Mouse (Mus musculus) liver, postnatal 0 days (tissue): Measurements from ENCODE around the gene Atp6v0a2. TPM values are rescaled to one million over a fixed set of nuclear protein-coding genes. Genes with fewer than 3 reads are reported as not detected.

Experiments used
- ATAC-seq: fragments of 200-750 bp; cut with Nextera tagmentation; 2 replicates; pipeline ENCODE4 v1.8.0; 2017; ENCODE audit warnings: mild to moderate bottlenecking, moderate library complexity
- DNase-seq: peaks from one replicate; pipeline ENCODE4 v3.0.0-alpha.2; 2016
- H3K27ac ChIP-seq: fragments of 300-500 bp; sonication (generic); 2 replicates; pipeline ENCODE4 v1.5.1; 2014; ENCODE audit warnings: antibody characterized with exemption, moderate library complexity, mild to moderate bottlenecking, low read depth
- H3K27me3 ChIP-seq: fragments of 300-500 bp; sonication (generic); 2 replicates; pipeline ENCODE4 v1.6.1; 2014; ENCODE audit warnings: low read length, control low read depth, mixed read lengths; ENCODE audit not compliant: insufficient read depth
- H3K36me3 ChIP-seq: fragments of 300-500 bp; sonication (generic); replicated peaks from 2 replicates; pipeline ENCODE4 v1.6.1; 2014; ENCODE audit warnings: mild to moderate bottlenecking, control low read depth, low read length, moderate library complexity, mixed read lengths; ENCODE audit not compliant: insufficient read depth
- H3K4me1 ChIP-seq: fragments of 300-500 bp; sonication (generic); 2 replicates; pipeline ENCODE4 v1.6.1; 2014; ENCODE audit warnings: antibody characterized with exemption, mild to moderate bottlenecking, control low read depth; ENCODE audit not compliant: insufficient read depth
- H3K4me2 ChIP-seq: fragments of 300-500 bp; sonication (generic); 2 replicates; pipeline ENCODE4 v1.6.1; 2014; ENCODE audit warnings: low read depth, mild to moderate bottlenecking, low read length, moderate library complexity, mixed read lengths
- H3K4me3 ChIP-seq: fragments of 300-500 bp; sonication (generic); 2 replicates; pipeline ENCODE4 v1.5.1; 2014; ENCODE audit warnings: low read depth, low read length
- H3K9ac ChIP-seq: fragments of 300-500 bp; sonication (generic); replicated peaks from 2 replicates; pipeline ENCODE4 v1.6.1; 2014; ENCODE audit warnings: mild to moderate bottlenecking, moderate library complexity
- H3K9me3 ChIP-seq: fragments of 300-500 bp; sonication (generic); 2 replicates; pipeline ENCODE4 v1.6.1; 2016; ENCODE audit warnings: mild to moderate bottlenecking, control low read depth, low read length, mixed read lengths
- CTCF ChIP-seq: sonication (generic); IDR thresholded peaks from 2 replicates; pipeline ENCODE4 v1.5.1; 2016; ENCODE audit warnings: antibody characterized with exemption, low read depth
- EP300 ChIP-seq: IDR thresholded peaks from 2 replicates; pipeline ENCODE4 v1.6.1; 2016; ENCODE audit warnings: antibody characterized with exemption, low read depth, mild to moderate bottlenecking
- WGBS: fragments of 180-500 bp; shearing (Covaris S2); extraction: QIAGEN DNeasy Blood & Tissue Kit; methylation state at CpG from one replicate; pipeline ENCODE4 v1.1.7; 2014; ENCODE audit not compliant: insufficient replicate concordance; 5-methylcytosine and 5-hydroxymethylcytosine counted together
- polyA plus RNA-seq: library from polyadenylated mRNA; unstranded; fragments of >200 nt; fragmentation: Nextera tagmentation; extraction: Ambion mirVana; gene quantifications from 2 replicates; pipeline ENCODE4 v1.2.1, GENCODE M21; 2015

The Atp6v0a2 gene
- polyA plus RNA-seq, 1 experiment from 2014 or later: 12.4 TPM

DNA sequence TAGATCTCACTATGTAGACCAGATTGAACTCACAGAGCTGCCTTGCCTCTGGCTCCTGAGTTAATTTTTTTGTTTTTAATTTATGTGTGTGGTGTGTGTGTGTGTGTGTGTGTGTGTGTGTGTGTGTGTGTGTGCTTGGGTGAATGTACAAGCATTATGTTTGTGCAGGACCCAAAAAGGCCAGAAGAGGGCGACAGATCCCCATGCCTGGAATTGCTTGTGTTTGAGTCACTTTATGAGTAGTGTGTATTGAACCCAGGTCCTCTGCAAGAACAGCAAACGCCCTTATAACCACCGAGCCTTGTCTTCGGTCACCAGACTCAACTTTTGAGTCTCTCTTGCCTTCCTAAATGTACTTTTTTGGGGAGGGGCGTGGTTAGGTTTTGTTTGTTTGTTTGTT is 26.0 kb upstream of the Atp6v0a2 start:
- DNase-seq (peak; percentile 74), ATAC-seq (no peak)
- 55% methylated on average over 5 of the region's 5 CpGs for WGBS
- H3K9me3 ChIP-seq: no peaks in the 10 kb centered on the region
- H3K4me2 ChIP-seq: no peak overlapping the region
- no peaks in the 10 kb centered on the region for H3K27me3 ChIP-seq
- H3K4me3 ChIP-seq: no peak overlapping the region
- no peak overlapping the region for H3K9ac ChIP-seq
- peak; percentile 80 for TF ChIP-seq CTCF
- no peak for TF ChIP-seq EP300
- no peak overlapping the region for H3K27ac ChIP-seq
- H3K36me3 ChIP-seq: no peaks in the 10 kb centered on the region
- H3K4me1 ChIP-seq: peaks cover 10% of the 10 kb centered on the region

GRCm38 (mm10) chr5:124604296-124604695 is 24.1 kb upstream of the Atp6v0a2 start:
- ATAC-seq (peak; percentile 55), DNase-seq (no peak)
- H3K9me3 ChIP-seq: no peaks in the 10 kb centered on the region
- H3K27ac ChIP-seq: no peak overlapping the region
- 66% methylated on average over 4 of the region's 4 CpGs for WGBS
- H3K4me3 ChIP-seq: no peak overlapping the region
- H3K4me2 ChIP-seq: no peak overlapping the region
- no peaks in the 10 kb centered on the region for H3K36me3 ChIP-seq
- H3K4me1 ChIP-seq: 0 out of 2 replicates have a peak, but pooled peaks cover 4% of the 10 kb centered on the region
- no peaks in the 10 kb centered on the region for H3K27me3 ChIP-seq
- no peak for TF ChIP-seq EP300
- no peak overlapping the region for H3K9ac ChIP-seq

- H3K4me3 ChIP-seq: no peak overlapping the region
- H3K27me3 ChIP-seq: no peaks in the 10 kb centered on the region
- 61% methylated on average over 17 of the region's 17 CpGs for WGBS
- no peaks in the 10 kb centered on the region for H3K36me3 ChIP-seq
- H3K4me2 ChIP-seq: no peak overlapping the region
- TF ChIP-seq CTCF (no peak), EP300 (no peak)
- no peaks in the 10 kb centered on the region for H3K9me3 ChIP-seq
- peak; percentile 25 for DNase-seq
- H3K9ac ChIP-seq: no peak overlapping the region
- H3K4me1 ChIP-seq: 0 out of 2 replicates have a peak, but pooled peaks cover 4% of the 10 kb centered on the region
- ATAC-seq: peak; percentile 78
- 0 out of 2 replicates have a peak overlapping the region, but pooled peaks have one; percentile 39 for H3K27ac ChIP-seq
These were observed 23.2 kb upstream of the Atp6v0a2 start for GRCm38 (mm10) chr5:124605041-124605622.

DNA sequence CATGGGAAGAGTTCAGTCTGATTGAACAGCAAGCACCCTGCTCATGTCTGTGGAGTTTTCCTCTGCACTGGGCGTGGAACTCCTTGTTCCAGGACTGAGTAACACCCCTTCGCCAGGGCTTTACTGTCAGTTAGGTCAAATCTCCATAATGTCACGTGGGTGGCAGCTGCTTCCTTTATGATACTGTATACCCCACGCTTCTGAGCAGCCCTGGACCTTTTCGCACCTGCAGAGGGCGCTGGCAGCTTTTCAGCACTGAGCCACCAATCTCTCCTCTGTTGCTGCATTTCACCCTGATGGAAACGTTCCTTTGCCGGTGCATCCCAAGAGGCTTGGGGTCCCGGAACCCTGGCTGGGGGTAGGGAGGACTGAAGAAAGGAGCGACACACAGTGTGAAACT is 17.4 kb upstream of the Atp6v0a2 start:
- Histone ChIP-seq H3K9ac (no peak overlapping the region), H3K9me3 (no peaks in the 10 kb centered on the region), H3K27ac (no peak overlapping the region), H3K36me3 (no peaks in the 10 kb centered on the region), H3K27me3 (no peaks in the 10 kb centered on the region), H3K4me3 (no peak overlapping the region), H3K4me2 (no peak overlapping the region), H3K4me1 (no peaks in the 10 kb centered on the region)
- ATAC-seq (peak; percentile 71), DNase-seq (peak; percentile 48)
- TF ChIP-seq EP300 (no peak), CTCF (peak; percentile 54)
- WGBS: 64% methylated on average over 10 of the region's 10 CpGs

- Histone ChIP-seq H3K4me3 (no peak overlapping the region), H3K9ac (no peak overlapping the region), H3K27ac (no peak overlapping the region), H3K27me3 (no peaks in the 10 kb centered on the region), H3K36me3 (no peaks in the 10 kb centered on the region), H3K9me3 (no peaks in the 10 kb centered on the region), H3K4me1 (no peaks in the 10 kb centered on the region), H3K4me2 (no peak overlapping the region)
- no peak for DNase-seq
- peak; percentile 36; the same call in 1 of the 2 replicates for ATAC-seq
- TF ChIP-seq EP300 (no peak), CTCF (no peak)
- 45% methylated on average over 11 of the region's 11 CpGs for WGBS
These were observed 13.7 kb upstream of the Atp6v0a2 start for GRCm38 (mm10) chr5:124614709-124615108.

DNA sequence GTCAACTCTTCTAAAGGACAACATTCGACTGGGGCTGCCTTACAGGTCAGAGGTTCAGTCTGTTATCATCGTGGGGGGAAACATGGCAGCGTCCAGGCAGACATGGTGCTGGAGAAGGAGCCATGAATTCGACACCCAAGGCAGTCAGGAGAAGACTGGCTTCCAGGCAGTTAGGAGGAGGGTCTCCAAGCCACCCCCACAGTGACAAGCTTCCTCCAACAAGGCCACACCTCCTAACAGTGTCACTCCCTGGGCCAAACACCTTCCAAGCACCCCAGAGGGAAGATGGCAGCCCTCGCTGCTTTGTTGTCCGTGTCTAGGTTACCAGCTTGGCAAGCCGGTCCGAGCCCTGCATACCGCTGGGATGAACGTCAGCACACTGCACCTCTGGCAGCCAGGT is 9.7 kb upstream of the Atp6v0a2 start:
- TF ChIP-seq CTCF (no peak), EP300 (no peak)
- no peak for ATAC-seq
- Histone ChIP-seq H3K36me3 (no peaks in the 10 kb centered on the region), H3K27ac (no peak overlapping the region), H3K27me3 (no peaks in the 10 kb centered on the region), H3K9me3 (no peaks in the 10 kb centered on the region), H3K4me3 (no peak overlapping the region), H3K9ac (no peak overlapping the region), H3K4me1 (no peaks in the 10 kb centered on the region), H3K4me2 (no peak overlapping the region)
- no peak for DNase-seq
- WGBS: 74% methylated on average over 10 of the region's 10 CpGs
